In genomic region chr10:110805025-110805740, GRCm38 (mm10) we compare ENCODE assay signal across 10 mouse cellular contexts. TPM values are rescaled to one million over a fixed set of nuclear protein-coding genes. Genes with fewer than 3 reads are reported as not detected.
A peak's percentile ranks its signal among the peaks of the same experiment; 100 is the strongest.
DNase-seq lines count a peak whose midpoint lies in the region; ATAC-seq and TF ChIP-seq lines count a peak whose summit lies in the region.
"Had no signal": no experiment of that assay in that cellular context is flagged by ENCODE, and none has a peak within 500 bp of the region (broad histone marks: within the 10 kb centered on the region; RNA-seq: fewer than 3 reads in every experiment).

No protein-coding gene starts in this region.

- 54% methylated on average over 5 of the region's 5 CpGs for WGBS in intestine, embryonic 14.5 days
- WGBS in intestine, postnatal 0 days: 56% methylated on average over 5 of the region's 5 CpGs
- 32% methylated on average over 5 of the region's 5 CpGs for WGBS in embryonic facial prominence, embryonic 12.5 days
- 18% methylated on average over 5 of the region's 5 CpGs for WGBS in limb, embryonic 13.5 days

- no peak overlapping the region for H3K9ac ChIP-seq in intestine, embryonic 14.5 days (ENCODE audit: low read length)
- H3K9ac ChIP-seq in intestine, postnatal 0 days (ENCODE audit: low read depth, low read length): no peak overlapping the region
- no peak overlapping the region for H3K9ac ChIP-seq in CH12.LX (ENCODE audit: insufficient read depth, low read depth)
- H3K9ac ChIP-seq in embryonic facial prominence, embryonic 12.5 days: no peak overlapping the region
- H3K9ac ChIP-seq in limb, embryonic 13.5 days: no peak overlapping the region

- dilution Hi-C loops in CH12.LX (cut with MboI; ENCODE audit: extremely low pct_ligation_motif_present, extremely low pct_unique_long_range_greater_than_20kb, low sequenced_read_pairs): no loop called here

- TF ChIP-seq RAD21 in CH12.LX (IDR thresholded peaks at IDR 0.05; ENCODE audit: low read depth, low read length): no peak

- no peaks in the 10 kb centered on the region for H3K27me3 ChIP-seq in intestine, embryonic 14.5 days (replicated peaks; ENCODE audit: control insufficient read depth, insufficient read depth, low read length)
- H3K27me3 ChIP-seq in intestine, postnatal 0 days (replicated peaks; ENCODE audit: control insufficient read depth, insufficient read depth, low read length): no peaks in the 10 kb centered on the region
- H3K27me3 ChIP-seq in CH12.LX (replicated peaks): no peaks in the 10 kb centered on the region
- H3K27me3 ChIP-seq in embryonic facial prominence, embryonic 12.5 days: no peaks in the 10 kb centered on the region
- H3K27me3 ChIP-seq in limb, embryonic 13.5 days: no peaks in the 10 kb centered on the region

- no peak for ATAC-seq in intestine, embryonic 14.5 days (replicated peaks; ENCODE audit: low FRiP score, low TSS enrichment, low read depth)
- ATAC-seq in intestine, postnatal 0 days: no peak
- no peak for ATAC-seq in embryonic facial prominence, embryonic 12.5 days (ENCODE audit: insufficient number of reproducible peaks, insufficient read depth, low FRiP score, low TSS enrichment)
- peak; percentile 86 for ATAC-seq in limb, embryonic 13.5 days (ENCODE audit: low FRiP score, low read depth)

- H3K4me2 ChIP-seq in intestine, embryonic 14.5 days (ENCODE audit: low read length): no peak overlapping the region
- no peak overlapping the region for H3K4me2 ChIP-seq in intestine, postnatal 0 days (replicated peaks; ENCODE audit: low read depth)
- no peak overlapping the region for H3K4me2 ChIP-seq in CH12.LX (ENCODE audit: insufficient read depth, low read depth, poor library complexity, severe bottlenecking)
- no peak overlapping the region for H3K4me2 ChIP-seq in embryonic facial prominence, embryonic 12.5 days (replicated peaks)
- H3K4me2 ChIP-seq in limb, embryonic 13.5 days (replicated peaks): 0 out of 2 replicates have a peak overlapping the region, but pooled peaks have one; percentile 21

- H3K9me3 ChIP-seq in intestine, embryonic 14.5 days (ENCODE audit: control insufficient read depth, low read length): no peaks in the 10 kb centered on the region
- no peaks in the 10 kb centered on the region for H3K9me3 ChIP-seq in intestine, postnatal 0 days (ENCODE audit: control insufficient read depth)
- no peaks in the 10 kb centered on the region for H3K9me3 ChIP-seq in CH12.LX (replicated peaks; ENCODE audit: low read length)
- no peaks in the 10 kb centered on the region for H3K9me3 ChIP-seq in embryonic facial prominence, embryonic 12.5 days
- H3K9me3 ChIP-seq in limb, embryonic 13.5 days: no peaks in the 10 kb centered on the region

- peak; percentile 36 for DNase-seq in intestine, embryonic 14.5 days (ENCODE audit: low spot score)
- DNase-seq in CH12.LX (ENCODE audit: extremely low read depth): no peak
- no peak for DNase-seq in right cerebral cortex, postnatal 4 days
- DNase-seq in thymus, postnatal 0 days (ENCODE audit: low spot score): no peak
- DNase-seq in left cerebral cortex, adult 11 months (ENCODE audit: low spot score): no peak
- DNase-seq: heart, adult 11 months; left cerebral cortex, postnatal 4 days had no signal

- no peaks in the 10 kb centered on the region for H3K4me1 ChIP-seq in intestine, embryonic 14.5 days (replicated peaks; ENCODE audit: control insufficient read depth, insufficient read depth, low read length)
- no peaks in the 10 kb centered on the region for H3K4me1 ChIP-seq in intestine, postnatal 0 days (replicated peaks; ENCODE audit: control insufficient read depth, insufficient read depth, low read length)
- H3K4me1 ChIP-seq in CH12.LX (ENCODE audit: control insufficient read depth in 1 of 2, insufficient read depth in 2 of 2): no peaks in the 10 kb centered on the region
- peaks cover 25% of the 10 kb centered on the region for H3K4me1 ChIP-seq in embryonic facial prominence, embryonic 12.5 days
- peaks cover 38% of the 10 kb centered on the region for H3K4me1 ChIP-seq in limb, embryonic 13.5 days

- TF ChIP-seq CTCF in intestine, postnatal 0 days (IDR thresholded peaks at IDR 0.05; ENCODE audit: low read depth): no peak
- no peak for TF ChIP-seq CTCF in CH12.LX (conservative IDR thresholded peaks at IDR 0.05 in 1 of 2, IDR thresholded peaks at IDR 0.05 in 1 of 2; ENCODE audit: low read depth in 2 of 2, low read length in 2 of 2)

- H3K27ac ChIP-seq in intestine, embryonic 14.5 days (ENCODE audit: low read depth): no peak overlapping the region
- no peak overlapping the region for H3K27ac ChIP-seq in intestine, postnatal 0 days (ENCODE audit: low read depth, low read length)
- no peak overlapping the region for H3K27ac ChIP-seq in CH12.LX (ENCODE audit: insufficient read depth, low read depth)
- H3K27ac ChIP-seq in embryonic facial prominence, embryonic 12.5 days: peak overlapping the region; percentile 37
- peak overlapping the region; percentile 74 for H3K27ac ChIP-seq in limb, embryonic 13.5 days

- in situ Hi-C loops in CH12.LX (cut with MboI; ENCODE audit: low pct_ligation_motif_present, low pct_unique_long_range_greater_than_20kb, low sequenced_read_pairs): no loop called here

- no peak overlapping the region for H3K4me3 ChIP-seq in intestine, embryonic 14.5 days (ENCODE audit: low read depth, low read length)
- H3K4me3 ChIP-seq in intestine, postnatal 0 days (ENCODE audit: low read depth, low read length): no peak overlapping the region
- H3K4me3 ChIP-seq in CH12.LX (replicated peaks in 1 of 3; ENCODE audit: low read depth in 2 of 3, low read length in 2 of 3, poor library complexity in 1 of 3): no peak overlapping the region
- H3K4me3 ChIP-seq in embryonic facial prominence, embryonic 12.5 days: no peak overlapping the region
- no peak overlapping the region for H3K4me3 ChIP-seq in limb, embryonic 13.5 days

- no peaks in the 10 kb centered on the region for H3K79me2 ChIP-seq in CH12.LX (replicated peaks; ENCODE audit: control insufficient read depth, extremely low read depth, insufficient read depth, poor library complexity, severe bottlenecking)

- TF ChIP-seq POLR2A in CH12.LX (IDR thresholded peaks at IDR 0.05; ENCODE audit: low read depth, low read length): no peak

- TF ChIP-seq EP300 in CH12.LX (IDR thresholded peaks at IDR 0.05; ENCODE audit: low read length): no peak

- H3K36me3 ChIP-seq in intestine, embryonic 14.5 days (ENCODE audit: control insufficient read depth, insufficient read depth, low read length): no peaks in the 10 kb centered on the region
- H3K36me3 ChIP-seq in intestine, postnatal 0 days (ENCODE audit: control insufficient read depth, insufficient read depth): no peaks in the 10 kb centered on the region
- no peaks in the 10 kb centered on the region for H3K36me3 ChIP-seq in CH12.LX (replicated peaks in 1 of 2; ENCODE audit: control insufficient read depth in 1 of 2, insufficient read depth in 1 of 2, low read length in 1 of 2)
- H3K36me3 ChIP-seq in embryonic facial prominence, embryonic 12.5 days: no peaks in the 10 kb centered on the region
- H3K36me3 ChIP-seq in limb, embryonic 13.5 days: no peaks in the 10 kb centered on the region

TF ChIP-seq in CH12.LX, 34 proteins besides CTCF, POLR2A, EP300 and RAD21:
- TF ChIP-seq POLR2AphosphoS2 (IDR thresholded peaks at IDR 0.05; ENCODE audit: low read depth, low read length): no peak
- no peak for TF ChIP-seq IRF4 (IDR thresholded peaks at IDR 0.05; ENCODE audit: low read depth, low read length)
- TF ChIP-seq MAFK (IDR thresholded peaks at IDR 0.05; ENCODE audit: insufficient replicate concordance, low read length): peak; percentile 70; the same call in 1 of the 2 replicates
- TF ChIP-seq SMC3 (IDR thresholded peaks at IDR 0.05; ENCODE audit: low read depth, low read length): no peak
TF ChIP-seq in CH12.LX: peak in this region for 1.

RNA-seq across cellular contexts. Expression of gene E2f7, which starts 59.9 kb away (rescaled TPM):
- 22.2 and 23.0 TPM in 2 replicates for polyA plus RNA-seq in intestine, embryonic 14.5 days (2014; fragmentation: Nextera tagmentation; extraction: Ambion mirVana)
- polyA plus RNA-seq in intestine, postnatal 0 days (2015; fragmentation: Nextera tagmentation; extraction: Ambion mirVana): 4.2 and 6.7 TPM in 2 replicates
- total RNA-seq in CH12.LX (2012; rRNA removed) (1.1 and 1.8 TPM in 2 replicates), CH12.LX (2014; rRNA removed) (0.66 and 0.82 TPM in 2 replicates)
- 3.8 and 4.5 TPM in 2 replicates for polyA plus RNA-seq in CH12.LX (2012; ENCODE audit: insufficient read length, low read depth)
- 29.2 and 30.1 TPM in 2 replicates for polyA plus RNA-seq in embryonic facial prominence, embryonic 12.5 days (2016; fragmentation: Nextera tagmentation; extraction: Ambion mirVana)
- polyA plus RNA-seq in limb, embryonic 13.5 days (2015; fragmentation: Nextera tagmentation; extraction: Ambion mirVana): 24.6 and 26.2 TPM in 2 replicates
- 7.0 and 8.7 TPM in 2 replicates for polyA plus RNA-seq in thymus, postnatal 0 days (2015; fragmentation: Nextera tagmentation; extraction: Ambion mirVana)

Comparison
In these comparisons a context has a peak if more than half of its experiments do, and no peak if none do; other contexts are left out.
1. H3K27ac ChIP-seq: peak in embryonic facial prominence, embryonic 12.5 days (single experiment) and limb, embryonic 13.5 days (single experiment); none in intestine, embryonic 14.5 days (single experiment), intestine, postnatal 0 days (single experiment) and CH12.LX (single experiment).